Mouse (Mus musculus) cerebral cortex, adult 2 months (tissue): ENCODE measurements around the gene Fermt3.

Experiments used
- WGBS: fragments of 180-500 bp; shearing (Covaris S2); methylation state at CpG from one replicate; pipeline ENCODE4 v1.1.7; 2018; 5-methylcytosine and 5-hydroxymethylcytosine counted together

The Fermt3 gene

GRCm38 (mm10) chr19:6991166-6991565 lies 28.1 kb downstream of the Fermt3 start:
- WGBS = 93% methylated on average over 6 of the region's 6 CpGs

GRCm38 (mm10) chr19:6990712-6991111 lies 28.6 kb downstream of the Fermt3 start:
- WGBS = 91% methylated on average over 6 of the region's 6 CpGs

- 86% methylated on average over 8 of the region's 8 CpGs for WGBS
Measured at GRCm38 (mm10) chr19:6989251-6989650, 30.0 kb downstream of the Fermt3 start.

GRCm38 (mm10) chr19:6987904-6988285 lies 31.4 kb downstream of the Fermt3 start:
- WGBS = 2% methylated on average over 8 of the region's 8 CpGs

GRCm38 (mm10) chr19:6987061-6987903 lies 32.0 kb downstream of the Fermt3 start, which contains the start of gene Vegfb:
Gene Vegfb, minus strand, starts transcription at chr19:6987651.
- under 1% methylated on average over 80 of the region's 85 CpGs for WGBS

GRCm38 (mm10) chr19:6985951-6986708 lies 33.1 kb downstream of the Fermt3 start:
- WGBS = 75% methylated on average over 10 of the region's 10 CpGs

- 91% methylated on average over 19 of the region's 19 CpGs for WGBS
Measured at GRCm38 (mm10) chr19:6985300-6985699, 34.0 kb downstream of the Fermt3 start.

- WGBS = 64% methylated on average over 5 of the region's 5 CpGs
Measured at GRCm38 (mm10) chr19:6983621-6984020, 35.6 kb downstream of the Fermt3 start.

- 81% methylated on average over 4 of the region's 4 CpGs for WGBS
Measured at GRCm38 (mm10) chr19:6981465-6981864, 37.8 kb downstream of the Fermt3 start.

GRCm38 (mm10) chr19:6980381-6981093 lies 38.7 kb downstream of the Fermt3 start, which contains the start of gene Fkbp2:
Gene Fkbp2, minus strand, starts transcription at chr19:6980501.
- WGBS = 2% methylated on average over 38 of the region's 38 CpGs

- WGBS = under 1% methylated on average over 59 of the region's 59 CpGs
Measured at GRCm38 (mm10) chr19:6979486-6980380, 39.5 kb downstream of the Fermt3 start.

- WGBS = 8% methylated on average over 11 of the region's 11 CpGs
Measured at GRCm38 (mm10) chr19:6979001-6979479, 40.2 kb downstream of the Fermt3 start.

- 31% methylated on average over 3 of the region's 3 CpGs for WGBS
Measured at GRCm38 (mm10) chr19:6978639-6978974, 40.7 kb downstream of the Fermt3 start.

- WGBS = 60% methylated on average over 13 of the region's 13 CpGs
Measured at GRCm38 (mm10) chr19:6977759-6978638, 41.3 kb downstream of the Fermt3 start.

GRCm38 (mm10) chr19:6975537-6976521 lies 43.4 kb downstream of the Fermt3 start, which contains the start of gene Plcb3:
Gene Plcb3, minus strand, starts transcription at chr19:6976470.
- 3% methylated on average over 16 of the region's 16 CpGs for WGBS

- WGBS = 1% methylated on average over 73 of the region's 84 CpGs
Measured at GRCm38 (mm10) chr19:6974211-6975205, 44.8 kb downstream of the Fermt3 start, which contains the start of gene Ppp1r14b. Gene Ppp1r14b, plus strand, starts transcription at chr19:6974968.

- 33% methylated on average over 12 of the region's 12 CpGs for WGBS
Measured at GRCm38 (mm10) chr19:6973581-6974190, 45.6 kb downstream of the Fermt3 start.
